Mouse (Mus musculus) intestine, embryonic 16.5 days (tissue): ENCODE data around the gene Elk3. TPM values are rescaled to one million over a fixed set of nuclear protein-coding genes. Genes with fewer than 3 reads are reported as not detected.

ENCODE experiments used
- ATAC-seq: fragments of 200-750 bp; cut with Nextera tagmentation; 2 replicates; pipeline ENCODE4 v1.8.0; 2017; ENCODE audit warnings: moderate TSS enrichment, moderate library complexity
- H3K27ac ChIP-seq: fragments of 300-500 bp; sonication (generic); 2 replicates; pipeline ENCODE4 v1.5.1; 2014; ENCODE audit warnings: mild to moderate bottlenecking, low read length
- H3K27me3 ChIP-seq: fragments of 300-500 bp; sonication (generic); replicated peaks from 2 replicates; pipeline ENCODE4 v1.6.1; 2014; ENCODE audit warnings: low read length, control low read depth, mixed read lengths; ENCODE audit not compliant: control insufficient read depth, insufficient read depth
- H3K36me3 ChIP-seq: fragments of 300-500 bp; sonication (generic); 2 replicates; pipeline ENCODE4 v1.6.1; 2014; ENCODE audit warnings: low read length, control low read depth; ENCODE audit not compliant: control insufficient read depth, insufficient read depth
- H3K4me1 ChIP-seq: fragments of 300-500 bp; sonication (generic); 2 replicates; pipeline ENCODE4 v1.6.1; 2014; ENCODE audit warnings: low read length, control low read depth, mixed read lengths; ENCODE audit not compliant: control insufficient read depth, insufficient read depth
- H3K4me2 ChIP-seq: fragments of 300-500 bp; sonication (generic); 2 replicates; pipeline ENCODE4 v1.6.1; 2014; ENCODE audit warnings: low read depth, low read length, control low read depth
- H3K4me3 ChIP-seq: fragments of 300-500 bp; sonication (generic); 2 replicates; pipeline ENCODE4 v1.5.1; 2014; ENCODE audit warnings: mild to moderate bottlenecking, low read length
- H3K9ac ChIP-seq: fragments of 300-500 bp; sonication (generic); 2 replicates; pipeline ENCODE4 v1.6.1; 2014; ENCODE audit warnings: low read depth, low read length
- H3K9me3 ChIP-seq: fragments of 300-500 bp; sonication (generic); 2 replicates; pipeline ENCODE4 v1.6.1; 2016; ENCODE audit warnings: low read length, control low read depth; ENCODE audit not compliant: control insufficient read depth
- WGBS: fragments of 180-500 bp; shearing (Covaris S2); extraction: QIAGEN DNeasy Blood & Tissue Kit; methylation state at CpG from one replicate; pipeline ENCODE4 v1.1.7; 2014; 5-methylcytosine and 5-hydroxymethylcytosine counted together
- polyA plus RNA-seq: library from polyadenylated mRNA; unstranded; fragments of >200 nt; fragmentation: Nextera tagmentation; extraction: Ambion mirVana; gene quantifications from 2 replicates; pipeline ENCODE4 v1.2.1, GENCODE M21; 2015

The Elk3 gene
- polyA plus RNA-seq, 1 experiment from 2014 or later, result 14.6 TPM

DNA sequence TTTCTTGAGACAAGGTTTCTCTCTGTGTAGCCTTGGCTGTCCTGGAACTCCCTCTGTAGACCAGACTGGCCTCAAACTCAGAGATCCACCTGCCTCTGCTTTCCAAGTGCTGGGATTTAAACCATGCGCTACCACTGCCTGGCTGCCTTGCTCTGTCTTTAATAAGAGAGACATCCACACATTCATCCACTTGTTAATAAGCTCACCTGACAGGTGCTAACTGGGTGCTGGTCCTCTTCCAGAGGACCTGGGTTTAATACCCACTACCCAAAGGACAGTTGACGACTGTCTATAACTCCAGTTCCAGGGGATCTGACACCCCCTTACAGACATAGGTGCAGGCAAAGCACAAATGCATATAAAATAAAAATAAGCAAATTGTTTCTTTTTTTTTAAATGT is 13.5 kb upstream of the Elk3 start:
- H3K36me3 ChIP-seq, result no peaks in the 10 kb centered on the region

DNA sequence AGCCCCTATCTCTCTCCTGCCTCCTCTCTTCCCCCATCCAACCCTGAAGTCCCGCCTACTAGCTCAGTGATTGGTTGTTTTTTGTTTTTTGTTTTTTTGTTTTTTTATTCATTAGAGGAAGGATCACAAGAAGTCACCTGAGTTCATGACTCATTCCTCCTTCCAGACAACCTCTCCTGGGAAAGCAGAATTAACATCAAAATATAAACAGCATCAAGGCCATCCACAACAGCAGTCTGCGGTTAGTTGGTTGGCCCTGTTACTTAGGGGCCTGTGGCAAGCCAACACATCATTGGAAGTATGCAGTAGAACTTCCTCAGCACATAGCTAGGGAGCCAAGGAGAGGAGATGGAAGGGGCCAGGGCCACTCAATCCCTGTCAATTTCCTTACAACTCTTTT is 12.7 kb upstream of the Elk3 start:
- ATAC-seq, result no peak
- no peak overlapping the region for H3K4me2 ChIP-seq
- H3K4me1 ChIP-seq, result peaks cover 6% of the 10 kb centered on the region
- H3K27ac ChIP-seq, result no peak overlapping the region
- WGBS, result 98% methylated on average over 2 of the region's 2 CpGs
- no peak overlapping the region for H3K4me3 ChIP-seq
- H3K36me3 ChIP-seq, result no peaks in the 10 kb centered on the region
- no peaks in the 10 kb centered on the region for H3K27me3 ChIP-seq
- H3K9ac ChIP-seq, result no peak overlapping the region
- H3K9me3 ChIP-seq, result no peaks in the 10 kb centered on the region

More for the DNA sequence above, 13.5 kb upstream of the Elk3 start:
- H3K4me2 ChIP-seq, result no peak overlapping the region
- H3K27ac ChIP-seq, result no peak overlapping the region
- no peak for ATAC-seq
- WGBS, result 95% methylated on average over 2 of the region's 2 CpGs
- no peak overlapping the region for H3K4me3 ChIP-seq
- H3K27me3 ChIP-seq, result no peaks in the 10 kb centered on the region
- no peaks in the 10 kb centered on the region for H3K9me3 ChIP-seq
- no peak overlapping the region for H3K9ac ChIP-seq
- peaks cover 6% of the 10 kb centered on the region for H3K4me1 ChIP-seq

DNA sequence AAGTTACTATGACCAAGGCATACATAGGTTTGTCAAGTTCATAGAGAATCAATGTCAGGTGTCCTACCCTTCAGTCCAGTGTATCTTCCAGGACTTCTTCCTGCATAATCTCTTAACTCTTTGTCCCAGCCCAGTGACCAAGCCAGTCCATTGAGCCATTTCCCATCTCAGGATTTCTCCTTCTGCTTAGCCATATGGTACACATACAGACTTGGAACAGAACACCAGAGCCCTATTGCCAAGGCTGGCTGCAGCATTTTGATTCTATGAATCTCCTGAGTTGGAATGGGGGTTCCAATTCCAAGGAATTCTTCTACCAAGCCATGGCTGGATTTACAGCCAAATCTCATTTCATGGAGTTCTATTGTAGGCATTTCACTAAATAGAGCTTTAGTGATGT is 10.8 kb upstream of the Elk3 start:
- H3K4me3 ChIP-seq, result no peak overlapping the region
- H3K4me1 ChIP-seq, result peaks cover 6% of the 10 kb centered on the region
- ATAC-seq, result no peak
- H3K9ac ChIP-seq, result no peak overlapping the region
- H3K27me3 ChIP-seq, result no peaks in the 10 kb centered on the region
- H3K36me3 ChIP-seq, result no peaks in the 10 kb centered on the region
- H3K9me3 ChIP-seq, result no peaks in the 10 kb centered on the region
- no peak overlapping the region for H3K4me2 ChIP-seq
- no peak overlapping the region for H3K27ac ChIP-seq

DNA sequence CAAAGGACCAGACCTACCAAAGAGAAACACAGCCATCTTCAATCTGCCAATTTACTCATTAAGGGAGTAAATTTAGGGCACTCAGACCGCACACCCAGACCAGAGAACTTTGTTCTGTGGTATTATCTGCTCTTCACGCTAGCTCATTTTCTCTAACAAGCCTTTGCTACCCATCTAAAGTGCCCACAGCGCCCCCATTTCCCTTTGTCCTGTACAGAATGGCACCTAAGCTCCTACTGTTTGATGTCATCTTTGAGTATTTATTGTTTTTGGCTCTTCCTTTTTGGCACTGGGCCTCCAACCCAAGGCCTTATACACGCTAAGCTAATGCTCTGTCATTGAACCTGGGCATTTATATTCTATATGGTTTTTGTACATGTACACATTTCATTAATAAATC is 9.2 kb upstream of the Elk3 start:
- Histone ChIP-seq H3K9ac (no peak overlapping the region), H3K36me3 (no peaks in the 10 kb centered on the region), H3K4me1 (no peaks in the 10 kb centered on the region), H3K27me3 (no peaks in the 10 kb centered on the region), H3K4me2 (no peak overlapping the region), H3K4me3 (no peak overlapping the region), H3K9me3 (no peaks in the 10 kb centered on the region), H3K27ac (no peak overlapping the region)
- 77% methylated on average over 4 of the region's 4 CpGs for WGBS
- no peak for ATAC-seq

DNA sequence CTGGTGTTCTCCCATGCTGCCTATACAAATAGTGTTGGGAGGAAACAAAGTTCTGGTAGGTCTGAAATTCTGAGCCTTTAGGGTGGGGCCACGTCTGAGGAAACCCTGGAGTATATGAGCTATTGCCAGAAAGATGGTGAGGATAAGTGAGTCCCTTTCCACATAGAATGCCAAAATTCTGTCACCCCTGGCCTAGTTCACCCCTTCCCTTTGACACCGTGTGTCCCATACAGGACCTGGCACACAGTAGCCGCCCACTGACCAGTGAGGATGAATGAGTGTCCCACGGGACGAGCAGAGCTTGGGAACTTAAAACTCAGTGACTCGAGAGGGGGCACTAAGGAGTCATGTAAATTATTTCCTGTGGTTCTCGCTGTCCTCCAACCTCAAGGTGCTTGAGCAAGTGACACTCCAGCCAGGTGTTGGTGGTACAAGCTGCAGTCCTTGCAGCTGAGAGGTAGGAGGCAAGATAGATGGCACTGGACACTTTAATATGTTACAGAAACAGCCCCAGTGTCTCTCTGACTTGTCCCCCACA is 8.7 kb upstream of the Elk3 start:
- no peak overlapping the region for H3K4me2 ChIP-seq
- H3K27ac ChIP-seq, result no peak overlapping the region
- H3K9me3 ChIP-seq, result no peaks in the 10 kb centered on the region
- no peaks in the 10 kb centered on the region for H3K27me3 ChIP-seq
- no peaks in the 10 kb centered on the region for H3K36me3 ChIP-seq
- no peak overlapping the region for H3K4me3 ChIP-seq
- H3K9ac ChIP-seq, result no peak overlapping the region
- ATAC-seq, result no peak
- no peaks in the 10 kb centered on the region for H3K4me1 ChIP-seq
- WGBS, result 74% methylated on average over 7 of the region's 7 CpGs

DNA sequence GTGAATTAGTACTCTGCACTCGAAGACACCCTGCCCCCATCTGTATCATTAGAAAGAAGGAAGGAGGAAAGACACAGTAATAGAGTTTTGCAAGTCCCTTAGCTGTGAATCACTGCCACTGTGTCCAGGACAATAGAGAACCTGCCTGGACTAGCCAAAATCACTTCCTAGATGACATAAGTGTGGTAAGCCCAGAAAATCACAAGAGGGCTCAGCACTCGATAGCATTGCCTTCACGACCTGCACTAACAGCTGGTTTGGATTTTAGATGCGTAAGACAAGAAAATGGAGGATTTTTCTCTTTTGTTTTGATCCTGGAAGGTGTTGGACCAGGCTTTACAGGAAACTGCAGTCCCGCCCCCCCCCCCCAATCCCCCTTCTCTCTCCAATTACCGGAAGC is 6.0 kb upstream of the Elk3 start:
- Histone ChIP-seq H3K4me1 (no peaks in the 10 kb centered on the region), H3K4me2 (no peak overlapping the region), H3K27ac (no peak overlapping the region), H3K9me3 (no peaks in the 10 kb centered on the region), H3K27me3 (no peaks in the 10 kb centered on the region), H3K4me3 (no peak overlapping the region), H3K36me3 (no peaks in the 10 kb centered on the region), H3K9ac (no peak overlapping the region)
- 54% methylated on average over 6 of the region's 6 CpGs for WGBS
- no peak for ATAC-seq

DNA sequence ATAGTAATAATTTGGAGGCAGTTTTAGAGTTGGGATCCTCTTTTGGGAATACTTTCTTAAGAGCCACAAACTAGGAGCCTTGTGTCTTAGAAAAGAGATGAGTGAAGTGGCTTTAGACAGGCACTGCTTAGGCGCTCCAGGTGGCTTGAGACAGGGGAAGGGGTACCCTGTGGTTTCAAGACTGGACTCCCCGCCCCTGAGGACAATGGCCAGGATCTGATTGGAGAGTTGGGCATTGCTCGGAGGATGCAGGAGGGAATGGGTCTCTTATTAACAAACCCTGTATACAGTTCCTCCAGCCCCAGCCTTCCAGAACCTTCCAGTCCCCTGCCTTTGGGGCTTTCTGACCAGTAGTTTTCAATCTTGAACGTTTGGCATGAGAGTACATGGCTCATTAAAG is 641 bp upstream of the Elk3 start:
- H3K27me3 ChIP-seq, result no peaks in the 10 kb centered on the region
- no peak overlapping the region for H3K9ac ChIP-seq
- WGBS, result 19% methylated on average over 4 of the region's 4 CpGs
- no peaks in the 10 kb centered on the region for H3K4me1 ChIP-seq
- H3K36me3 ChIP-seq, result no peaks in the 10 kb centered on the region
- H3K27ac ChIP-seq, result 0 out of 2 replicates have a peak overlapping the region, but pooled peaks have one; percentile 17
- peak overlapping the region; percentile 96; the same call in 1 of the 2 replicates for H3K4me2 ChIP-seq
- ATAC-seq, result no peak
- peak overlapping the region; percentile 74 for H3K4me3 ChIP-seq
- H3K9me3 ChIP-seq, result no peaks in the 10 kb centered on the region

DNA sequence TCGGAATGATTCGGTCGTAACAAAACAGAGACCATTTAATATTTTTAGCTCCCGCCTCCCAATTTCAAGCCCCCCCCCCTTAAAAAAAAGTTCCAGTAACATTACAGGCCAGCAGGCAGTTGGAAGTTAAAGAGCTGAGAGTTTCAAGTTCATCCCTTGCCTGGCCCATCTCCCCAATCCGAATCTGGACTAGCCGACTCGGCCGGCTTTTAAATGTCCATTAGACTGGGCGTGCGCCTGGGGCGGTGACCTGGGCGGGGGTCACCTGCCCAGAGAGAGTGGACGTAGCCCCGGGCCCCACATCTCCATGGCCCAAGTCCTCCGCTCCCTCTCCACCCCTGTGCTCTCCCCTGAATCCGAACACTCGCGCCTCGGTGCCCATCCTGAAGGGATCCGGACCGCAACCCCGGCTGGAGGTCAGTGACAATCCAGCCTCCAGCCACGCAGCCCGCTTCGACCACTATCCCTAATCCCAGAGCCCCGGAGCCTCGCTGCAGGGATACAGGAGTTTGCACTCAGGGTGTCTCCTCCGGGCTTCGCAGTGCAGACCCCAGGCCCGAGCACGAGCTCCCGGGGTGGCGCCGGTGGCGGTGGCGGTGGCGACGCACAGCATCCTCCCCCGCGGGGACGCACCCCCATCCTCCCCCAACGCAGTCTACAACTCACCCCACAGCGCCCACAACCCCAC is 857 bp downstream of the Elk3 start:
- H3K9me3 ChIP-seq, result no peaks in the 10 kb centered on the region
- under 1% methylated on average over 43 of the region's 43 CpGs for WGBS
- ATAC-seq, result peak; percentile 34
- H3K4me2 ChIP-seq, result peak overlapping the region; percentile 96
- H3K4me1 ChIP-seq, result no peaks in the 10 kb centered on the region
- no peaks in the 10 kb centered on the region for H3K27me3 ChIP-seq
- no peaks in the 10 kb centered on the region for H3K36me3 ChIP-seq
- H3K9ac ChIP-seq, result peak overlapping the region; percentile 84
- peak overlapping the region; percentile 74 for H3K4me3 ChIP-seq
- peak overlapping the region; percentile 91 for H3K27ac ChIP-seq

DNA sequence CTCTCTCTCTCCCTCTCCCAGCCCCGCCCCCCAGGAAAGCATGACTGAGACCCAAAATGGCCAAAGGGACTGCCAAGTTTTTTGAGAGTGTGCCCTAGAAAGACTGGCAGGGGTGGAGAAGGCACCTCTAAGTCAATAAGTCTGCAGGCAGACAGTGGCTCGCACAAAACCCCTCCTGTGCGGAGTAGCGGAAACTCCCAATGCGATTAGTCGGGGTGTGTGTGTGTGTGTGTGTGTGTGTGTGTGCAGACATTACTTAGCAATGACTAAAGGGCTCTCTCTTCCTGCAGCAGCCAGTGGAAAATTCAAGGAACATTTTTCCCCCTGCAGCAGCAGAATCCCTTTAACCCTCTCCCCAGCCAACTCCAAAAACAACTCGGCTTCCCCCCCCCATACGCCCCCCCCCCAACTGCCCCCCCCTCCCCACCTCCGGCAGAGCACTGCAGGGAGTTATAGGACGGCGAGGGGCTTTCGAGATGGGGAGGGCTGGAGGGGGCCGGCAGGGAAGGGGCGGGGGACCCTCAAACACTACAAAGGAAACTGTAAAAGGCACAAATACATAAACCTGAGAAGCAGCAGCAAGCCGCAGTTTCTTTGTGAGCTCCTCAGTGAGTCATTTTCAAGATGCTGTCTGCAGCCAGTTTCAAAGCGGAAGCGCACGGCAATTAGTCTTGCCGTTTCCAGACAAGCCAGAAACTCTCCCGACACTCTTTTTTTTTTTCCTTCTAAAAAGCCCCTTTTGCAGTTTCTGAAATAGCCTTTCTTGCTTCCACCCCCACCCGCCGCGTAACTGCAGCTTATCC is 1.6 kb downstream of the Elk3 start:
- H3K9me3 ChIP-seq, result no peaks in the 10 kb centered on the region
- 2% methylated on average over 22 of the region's 23 CpGs for whole genome bisulfite sequencing
- peak overlapping the region; percentile 96 for H3K4me2 ChIP-seq
- H3K27me3 ChIP-seq, result no peaks in the 10 kb centered on the region
- peak overlapping the region; percentile 74 for H3K4me3 ChIP-seq
- H3K27ac ChIP-seq, result peak overlapping the region; percentile 91
- no peaks in the 10 kb centered on the region for H3K36me3 ChIP-seq
- peak overlapping the region; percentile 84 for H3K9ac ChIP-seq
- no peaks in the 10 kb centered on the region for H3K4me1 ChIP-seq
- ATAC-seq, result peak; percentile 68
